Mouse (Mus musculus) gastrocnemius, postnatal 36 days (tissue): Measurements from ENCODE around the gene Trim62. TPM values are rescaled to one million over a fixed set of nuclear protein-coding genes. Genes with fewer than 3 reads are reported as not detected.

Experiments
- DNase-seq, 2 experiments: peaks; one replicate each; pipeline ENCODE4 v3.0.0; 2022
- intact Hi-C: fragments of 180-260 bp; cut with DNase I; formaldehyde crosslinking; loops from one replicate; pipeline ENCODE4 v1.15.1; 2025
- long read RNA-seq, 2 experiments: library from polyadenylated mRNA; stranded (forward); transcript quantifications; one replicate each; pipeline ENCODE4 v2.0.0; 2021
- total RNA-seq, 2 experiments: library from RNA; stranded (reverse); gene quantifications; 2 replicates each; pipeline ENCODE4 v1.2.3; 2021

Gene Trim62
- under 1 TPM; 0.51 to 0.79 TPM for total RNA-seq
- long read RNA-seq, experiment 1, partial matches to known transcripts: 0 of 1 reads
- long read RNA-seq, experiment 1, other reads (novel, unspliced or antisense): 1 of 1 reads
- long read RNA-seq, experiment 2, partial matches to known transcripts: 0 of 1 reads
- long read RNA-seq, experiment 2, other reads (novel, unspliced or antisense): 1 of 1 reads

DNA sequence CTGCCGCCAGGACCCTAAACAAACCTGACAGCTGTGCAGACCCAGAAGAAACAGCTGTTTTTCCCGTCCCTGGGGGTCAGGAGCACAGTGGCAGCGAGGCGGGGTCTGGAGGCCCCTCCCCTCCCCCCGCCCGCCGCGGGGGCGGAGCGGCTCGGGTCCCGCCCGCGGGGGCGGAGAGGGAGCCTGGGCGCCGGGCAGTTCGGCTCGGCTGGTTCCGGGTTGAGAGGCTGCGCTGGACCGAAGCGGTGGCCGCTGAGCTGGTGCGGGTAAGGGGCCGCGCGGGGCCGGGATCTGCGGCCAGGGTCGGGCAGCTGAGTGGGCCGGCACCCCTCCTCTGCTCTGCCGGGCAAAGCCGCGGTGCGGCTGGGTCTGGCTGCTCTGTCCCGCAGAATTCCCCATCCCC is at the start of gene Trim62:
Trim62 (plus strand) TSS at position 202 of the 403 bp plus-strand sequence.
- intact Hi-C loops: no loop called here
- peak; percentile 68 for DNase-seq

GRCm38 (mm10) chr4:128838202-128838601 is 45.2 kb upstream of the Trim62 start:
- DNase-seq: no peak
- intact Hi-C loops: no loop called here

DNA sequence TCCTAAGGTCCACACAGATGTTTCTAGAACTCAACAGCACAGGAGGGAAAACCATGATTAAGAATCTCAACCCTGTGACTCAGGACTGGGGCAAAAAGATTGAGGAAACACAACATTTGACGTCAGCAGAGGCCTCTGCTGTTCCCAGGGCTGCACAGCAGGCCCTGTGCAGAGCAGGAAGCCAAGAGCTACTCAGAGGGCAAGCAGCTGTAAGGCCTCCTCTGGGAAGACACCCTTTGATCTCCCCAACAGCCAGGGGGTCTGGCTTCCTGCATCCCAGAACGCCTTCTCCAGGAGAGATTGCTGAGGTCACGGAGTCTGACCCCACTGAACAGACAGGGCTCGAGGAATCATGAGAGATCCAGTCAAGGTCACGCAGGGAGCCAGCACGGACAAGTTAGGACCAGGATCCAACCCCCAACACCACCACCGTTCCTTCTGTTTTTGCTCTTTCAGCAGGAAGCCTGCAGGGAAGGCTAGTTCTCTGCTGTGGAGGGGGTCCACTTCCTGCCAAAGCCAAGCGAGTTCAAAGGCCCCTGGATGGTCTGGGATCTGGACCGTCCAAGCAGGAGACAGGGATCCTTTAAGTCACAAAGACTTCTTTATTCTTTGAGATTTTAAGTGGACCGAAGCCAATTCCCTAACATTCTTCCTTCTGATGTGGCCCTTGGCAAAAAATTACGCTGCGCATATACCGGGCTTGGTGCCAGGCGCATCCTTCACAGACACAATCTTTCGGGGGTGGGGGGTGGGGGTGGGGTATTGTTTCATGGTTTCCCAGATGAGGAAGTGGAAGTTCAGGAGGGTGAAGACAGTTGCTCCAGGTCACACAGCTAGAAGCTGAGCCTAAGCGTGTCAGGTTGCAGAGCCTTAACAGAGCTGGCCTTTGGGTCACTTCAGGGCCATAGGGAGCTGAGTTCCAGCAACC is 43.3 kb upstream of the Trim62 start:
- intact Hi-C loops: no loop called here

DNA sequence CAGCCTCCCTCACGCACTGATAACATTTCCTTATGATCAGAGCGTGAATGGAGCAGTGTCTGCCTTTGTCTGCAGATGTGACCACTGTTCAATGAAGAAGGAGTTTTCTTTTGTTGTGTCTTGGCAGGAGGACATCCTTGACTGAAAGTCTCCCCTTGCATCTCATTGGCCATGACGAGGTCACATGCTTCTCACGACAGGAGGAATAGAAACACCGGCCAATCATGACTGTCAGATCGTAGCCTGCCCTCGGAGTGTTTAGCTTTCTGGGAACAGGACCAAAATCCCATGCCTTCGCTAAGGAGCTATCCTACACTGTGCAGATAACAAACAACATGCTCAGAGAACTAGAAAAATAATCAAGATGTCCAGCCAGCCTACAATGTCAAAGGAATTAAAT is 42.1 kb upstream of the Trim62 start:
- intact Hi-C loops: no loop called here
- no peak for DNase-seq

More for the DNA sequence above, 43.3 kb upstream of the Trim62 start:
- peak in 1 of 2 experiments; percentile 21 for DNase-seq

GRCm38 (mm10) chr4:128844566-128844965 is 38.8 kb upstream of the Trim62 start:
- intact Hi-C loops: no loop called here
- DNase-seq: no peak

GRCm38 (mm10) chr4:128845367-128845973 is 37.9 kb upstream of the Trim62 start:
- no peak for DNase-seq
- intact Hi-C loops: no loop called here

- no peak for DNase-seq
- intact Hi-C loops: no loop called here
Measured at GRCm38 (mm10) chr4:128848961-128849360, 34.4 kb upstream of the Trim62 start.

- intact Hi-C loops: loop anchor here (10.0 kb wide), 1 partner anchor 235 kb away; the partner anchor contains the start of genes Tlr12 and Zscan20
Measured at GRCm38 (mm10) chr4:128849686-128850085, 33.7 kb upstream of the Trim62 start.

GRCm38 (mm10) chr4:128852266-128852887 is 31.0 kb upstream of the Trim62 start:
- no peak for DNase-seq
- intact Hi-C loops: loop anchor here (10.0 kb wide), 1 partner anchor 238 kb away; the partner anchor contains the start of genes Tlr12 and Zscan20

More at GRCm38 (mm10) chr4:128849686-128850085, 33.7 kb upstream of the Trim62 start:
- DNase-seq: no peak

GRCm38 (mm10) chr4:128853117-128853516 is 30.3 kb upstream of the Trim62 start:
- no peak for DNase-seq
- intact Hi-C loops: loop anchor here (10.0 kb wide), 1 partner anchor 238 kb away; the partner anchor contains the start of genes Tlr12 and Zscan20

- DNase-seq: no peak
- intact Hi-C loops: loop anchor here (10.0 kb wide), 1 partner anchor 241 kb away; the partner anchor contains the start of genes Tlr12 and Zscan20
Measured at GRCm38 (mm10) chr4:128855613-128856040, 27.8 kb upstream of the Trim62 start.

- intact Hi-C loops: loop anchor here (10.0 kb wide), 1 partner anchor 242 kb away; the partner anchor contains the start of genes Tlr12 and Zscan20
- no peak for DNase-seq
Measured at GRCm38 (mm10) chr4:128857212-128857611, 26.2 kb upstream of the Trim62 start.

DNA sequence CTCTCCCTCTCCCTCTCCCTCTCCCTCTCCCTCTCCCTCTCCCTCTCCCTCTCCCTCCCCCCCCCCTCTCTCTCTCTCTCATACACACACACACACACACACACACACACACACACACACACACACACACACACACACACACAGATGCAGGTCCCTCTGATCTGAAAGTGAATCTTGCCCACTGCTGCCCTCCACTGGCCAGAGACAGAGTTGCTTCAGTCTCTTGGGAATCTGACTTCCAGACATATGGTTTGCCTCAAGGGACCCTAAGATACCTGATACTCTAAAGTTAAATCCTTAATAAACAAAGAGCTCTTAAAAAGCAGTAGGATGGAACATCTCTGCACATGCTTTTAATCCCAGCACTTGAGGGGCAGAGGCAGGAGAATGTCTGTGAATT is 25.2 kb upstream of the Trim62 start:
- intact Hi-C loops: loop anchor here (2.0 to 10.0 kb wide), 2 partner anchors 145 to 243 kb away; partner anchors contain the start of genes Tlr12 and Zscan20
- DNase-seq: peak; percentile 43 to 56

DNA sequence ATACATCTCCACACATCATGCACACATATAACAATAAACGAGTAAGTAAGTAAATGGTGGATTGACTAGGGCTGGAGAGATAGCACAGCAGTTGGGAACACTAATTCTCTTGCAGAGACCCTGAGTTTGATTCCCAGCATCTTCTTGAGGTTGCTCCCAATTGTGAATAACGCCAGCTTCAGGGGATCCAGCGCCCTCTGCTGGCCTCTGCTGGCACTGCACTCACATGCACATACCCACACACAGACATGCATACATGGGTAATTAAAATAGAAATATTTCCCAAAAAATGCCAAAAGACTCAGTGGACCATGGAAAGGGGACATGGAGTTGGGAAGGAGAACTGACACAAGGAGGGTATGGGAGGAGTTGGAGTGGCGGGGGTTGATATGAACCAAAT is 24.5 kb upstream of the Trim62 start:
- no peak for DNase-seq
- intact Hi-C loops: loop anchor here (2.0 to 10.0 kb wide), 2 partner anchors 146 to 244 kb away; partner anchors contain the start of genes Tlr12 and Zscan20

DNA sequence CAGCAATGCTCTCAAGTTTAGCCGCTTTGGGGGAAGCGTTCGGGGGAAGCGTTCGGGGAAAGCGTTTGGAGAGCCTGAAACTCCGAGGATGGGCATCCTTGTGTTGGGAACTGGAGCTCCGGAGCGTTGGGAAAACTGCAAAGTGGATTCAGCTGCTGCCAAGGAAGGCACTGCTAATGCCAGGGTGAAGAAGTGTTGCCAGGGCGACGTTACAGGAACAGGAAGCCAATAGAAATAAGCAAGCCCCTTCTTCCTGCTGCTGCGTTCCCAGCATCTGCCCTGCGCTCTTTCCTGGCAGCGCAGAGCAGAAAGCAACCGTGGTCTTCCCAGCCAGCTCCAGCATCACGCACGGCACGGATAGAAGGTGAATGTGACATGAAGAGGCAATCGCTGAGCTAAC is 10.4 kb upstream of the Trim62 start:
- intact Hi-C loops: no loop called here
- no peak for DNase-seq

DNA sequence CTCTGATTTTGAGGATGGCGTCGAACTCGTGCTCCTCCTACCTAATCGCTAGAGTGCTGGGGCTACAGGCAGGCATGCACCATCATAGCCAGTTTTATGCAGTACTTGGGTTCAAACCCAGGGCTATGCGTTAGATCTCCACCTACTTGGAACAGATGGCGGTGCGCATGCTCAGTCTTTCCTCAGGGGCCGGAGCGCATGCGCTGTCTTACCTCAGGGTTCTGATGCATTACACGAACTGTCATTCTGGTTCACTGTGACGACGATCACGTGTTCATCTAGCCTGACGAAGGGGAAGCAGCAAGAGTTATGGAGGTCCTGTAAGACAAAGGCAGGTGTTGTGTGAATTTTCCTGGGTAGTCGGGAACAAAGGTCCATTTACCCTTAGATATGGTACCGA is 9.3 kb upstream of the Trim62 start:
- no peak for DNase-seq
- intact Hi-C loops: no loop called here

- intact Hi-C loops: no loop called here
- no peak for DNase-seq
Measured at GRCm38 (mm10) chr4:128875439-128875838, 7.9 kb upstream of the Trim62 start.

- DNase-seq: no peak
- intact Hi-C loops: no loop called here
Measured at GRCm38 (mm10) chr4:128877520-128877919, 5.9 kb upstream of the Trim62 start.

DNA sequence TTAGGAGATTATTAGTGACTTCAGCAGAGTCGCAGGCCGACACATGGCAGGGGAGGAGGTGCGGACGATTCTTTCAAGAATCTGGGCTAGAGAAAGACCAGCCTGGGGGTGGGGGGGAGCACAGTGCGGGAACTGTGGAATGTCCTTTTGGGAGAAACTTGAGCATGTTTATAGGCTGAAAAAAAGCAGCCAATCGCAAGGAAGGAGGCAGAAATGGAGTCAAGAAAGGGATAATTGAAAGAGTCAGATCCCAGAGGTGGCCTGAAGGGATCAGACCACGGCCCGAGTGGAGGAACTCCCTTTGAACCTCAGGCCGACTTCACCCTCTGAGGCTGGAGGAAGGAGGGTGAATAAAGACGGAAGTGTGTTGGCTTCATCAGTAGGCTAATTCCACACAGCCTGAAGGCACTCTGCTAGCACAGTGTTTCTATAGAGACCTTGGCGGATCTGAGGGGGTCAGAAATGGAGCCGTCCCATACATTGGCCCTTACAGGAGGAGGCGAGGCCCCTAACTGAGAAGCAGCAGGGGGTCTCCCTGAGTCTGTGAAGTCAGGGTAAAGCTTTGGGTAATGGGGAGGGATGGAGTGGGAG is 4.4 kb upstream of the Trim62 start:
- intact Hi-C loops: no loop called here
- no peak for DNase-seq
